Mouse (Mus musculus): ENCODE results near the gene Psmc3. TPM values are rescaled to one million over a fixed set of nuclear protein-coding genes. Genes with fewer than 3 reads are reported as not detected.

The Psmc3 gene
- polyA plus RNA-seq, 1 experiment from 2014 or later = 186 TPM

DNA sequence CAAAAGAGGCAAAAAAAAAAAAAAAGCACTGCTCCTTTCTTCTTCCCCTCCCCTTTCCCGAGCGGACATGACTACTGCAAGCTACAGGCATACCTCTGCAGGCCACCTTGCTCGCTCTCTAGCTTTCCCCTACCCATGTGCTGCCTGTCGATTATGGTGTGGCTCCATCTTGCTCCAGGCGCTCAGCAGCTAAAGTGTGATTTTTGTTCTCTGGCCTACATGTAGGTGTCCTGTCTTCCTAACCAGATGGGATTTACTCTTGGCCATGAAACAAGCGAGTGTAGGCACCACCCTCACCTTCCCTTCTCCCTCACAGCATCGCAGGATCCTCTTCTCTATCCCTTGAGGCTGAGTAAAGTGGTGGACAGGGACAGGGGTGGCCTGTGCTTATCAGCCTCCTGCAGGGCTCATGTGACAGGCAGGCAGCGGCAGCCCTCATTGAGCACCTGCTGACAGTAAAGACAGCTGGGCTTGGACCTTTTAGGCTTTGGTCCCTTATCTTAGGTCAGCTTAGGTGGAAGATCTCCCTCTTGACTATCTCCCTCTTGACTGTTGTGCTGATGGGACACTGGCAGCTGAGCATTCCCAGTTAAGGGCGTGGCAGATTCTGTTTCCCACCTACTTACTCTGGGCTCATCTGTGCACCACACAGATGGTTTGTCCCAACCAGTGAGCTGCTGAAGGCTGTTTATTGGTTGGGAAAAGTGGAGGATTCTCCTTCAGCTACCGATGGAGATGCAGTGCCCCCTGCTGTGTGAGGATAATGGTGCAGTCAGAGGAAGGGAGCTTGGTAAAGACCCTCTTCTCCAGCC is 6.9 kb downstream of the Psmc3 start:
- peak; percentile 43 for ATAC-seq
- H3K4me1 ChIP-seq (ENCODE audit: insufficient read depth, low read depth, low read length) = no peaks in the 10 kb centered on the region
- TF ChIP-seq EP300 (IDR thresholded peaks at IDR 0.05) (no peak), CTCF (IDR thresholded peaks at IDR 0.05) (peak; percentile 82)
- DNase-seq (ENCODE audit: low spot score) = peak; percentile 37
- H3K36me3 ChIP-seq (ENCODE audit: insufficient read depth, low read length) = peaks cover 49% of the 10 kb centered on the region
- H3K27me3 ChIP-seq (replicated peaks; ENCODE audit: insufficient read depth, low read length) = no peaks in the 10 kb centered on the region
- whole genome bisulfite sequencing = 76% methylated on average over 10 of the region's 10 CpGs
- H3K9me3 ChIP-seq (ENCODE audit: low read length) = no peaks in the 10 kb centered on the region
- H3K4me3 ChIP-seq (ENCODE audit: low read depth, low read length) = no peak overlapping the region
- no peak overlapping the region for H3K27ac ChIP-seq (ENCODE audit: low read length)
- H3K9ac ChIP-seq (replicated peaks; ENCODE audit: low read depth) = no peak overlapping the region
- H3K4me2 ChIP-seq (replicated peaks; ENCODE audit: low read depth, low read length) = no peak overlapping the region

- peak; percentile 44 for DNase-seq (ENCODE audit: low spot score)
- H3K9me3 ChIP-seq (ENCODE audit: low read length) = no peaks in the 10 kb centered on the region
- WGBS = 69% methylated on average over 6 of the region's 6 CpGs
- no peak overlapping the region for H3K4me3 ChIP-seq (ENCODE audit: low read depth, low read length)
- no peak overlapping the region for H3K4me2 ChIP-seq (replicated peaks; ENCODE audit: low read depth, low read length)
- peak; percentile 51 for ATAC-seq
- no peak overlapping the region for H3K9ac ChIP-seq (replicated peaks; ENCODE audit: low read depth)
- no peaks in the 10 kb centered on the region for H3K4me1 ChIP-seq (ENCODE audit: insufficient read depth, low read depth, low read length)
- H3K36me3 ChIP-seq (ENCODE audit: insufficient read depth, low read length) = peaks cover 37% of the 10 kb centered on the region
- no peak for TF ChIP-seq CTCF (IDR thresholded peaks at IDR 0.05)
- no peak for TF ChIP-seq EP300 (IDR thresholded peaks at IDR 0.05)
- no peak overlapping the region; the same call in 1 of the 2 replicates for H3K27ac ChIP-seq (ENCODE audit: low read length)
- H3K27me3 ChIP-seq (replicated peaks; ENCODE audit: insufficient read depth, low read length) = no peaks in the 10 kb centered on the region
Observed at GRCm38 (mm10) chr2:91061849-91062481, 8.2 kb downstream of the Psmc3 start.

DNA sequence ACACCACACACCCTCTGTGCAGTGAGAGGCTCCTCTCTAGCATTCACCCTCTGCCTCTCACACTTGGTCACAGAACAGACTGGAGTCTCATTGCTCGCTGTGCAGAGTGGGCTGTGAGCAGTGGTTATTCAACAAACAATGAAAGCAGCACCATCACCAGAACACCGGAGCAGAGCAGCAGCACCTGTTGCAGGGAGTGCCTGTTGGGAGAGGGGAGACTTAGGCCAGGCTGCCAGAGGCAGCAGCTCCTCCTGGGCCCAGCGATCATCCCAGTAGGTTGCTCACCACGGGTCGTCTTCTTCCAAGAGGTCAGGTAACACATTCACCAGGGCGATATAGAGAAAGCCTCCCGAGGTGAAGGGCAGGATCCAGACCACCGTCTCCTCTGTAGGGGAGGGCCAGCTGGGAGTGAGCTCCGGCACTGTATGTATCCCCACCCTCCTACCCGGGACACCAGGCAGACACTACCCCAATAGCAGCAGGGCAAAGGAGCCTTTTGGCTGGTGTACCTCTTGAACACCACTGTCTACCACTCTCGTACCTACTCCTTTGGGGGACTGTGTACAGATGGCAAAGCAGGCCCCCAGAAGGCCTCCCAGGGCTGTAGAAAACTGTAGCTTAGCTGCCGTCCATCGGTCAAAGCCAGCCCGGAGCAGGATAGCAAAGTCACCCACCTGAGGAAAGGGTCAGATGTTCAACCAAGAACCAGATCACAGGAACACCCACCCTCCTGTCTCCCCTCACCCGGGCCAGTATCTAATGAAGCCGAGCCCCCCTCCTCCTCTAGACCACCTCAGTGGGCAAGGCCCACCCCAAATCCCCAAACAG is 9.2 kb downstream of the Psmc3 start:
- Histone ChIP-seq H3K4me2 (replicated peaks; ENCODE audit: low read depth, low read length) (no peak overlapping the region), H3K27ac (ENCODE audit: low read length) (no peak overlapping the region), H3K4me1 (ENCODE audit: insufficient read depth, low read depth, low read length) (no peaks in the 10 kb centered on the region), H3K27me3 (replicated peaks; ENCODE audit: insufficient read depth, low read length) (no peaks in the 10 kb centered on the region), H3K9me3 (ENCODE audit: low read length) (no peaks in the 10 kb centered on the region), H3K4me3 (ENCODE audit: low read depth, low read length) (no peak overlapping the region), H3K36me3 (ENCODE audit: insufficient read depth, low read length) (peaks cover 27% of the 10 kb centered on the region), H3K9ac (replicated peaks; ENCODE audit: low read depth) (no peak overlapping the region)
- TF ChIP-seq EP300 (IDR thresholded peaks at IDR 0.05) (no peak), CTCF (IDR thresholded peaks at IDR 0.05) (no peak)
- DNase-seq (ENCODE audit: low spot score) (no peak), ATAC-seq (no peak)
- WGBS = 92% methylated on average over 16 of the region's 16 CpGs

DNA sequence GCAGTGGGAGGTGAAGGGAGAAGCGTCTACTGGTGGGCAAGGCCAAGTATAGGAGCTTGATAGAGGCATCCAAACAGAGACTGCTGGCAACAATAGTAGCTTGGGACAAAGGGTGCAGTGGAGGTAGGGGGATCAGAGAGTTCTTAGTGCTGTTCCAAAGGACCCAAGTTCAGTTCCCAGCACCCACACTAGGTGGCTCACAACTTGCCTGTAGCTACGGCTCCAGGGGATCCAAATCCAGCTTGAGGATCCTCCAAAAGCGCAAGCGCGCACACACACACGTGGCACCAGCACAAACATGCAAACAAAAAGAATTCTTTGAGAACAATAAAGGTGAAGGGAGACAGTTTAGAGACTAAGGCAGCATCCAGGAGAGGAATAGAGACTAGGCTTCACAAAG is 10.4 kb downstream of the Psmc3 start:
- Histone ChIP-seq H3K9me3 (ENCODE audit: low read length) (no peaks in the 10 kb centered on the region), H3K4me1 (ENCODE audit: insufficient read depth, low read depth, low read length) (peaks cover 3% of the 10 kb centered on the region; the same call in 1 of the 2 replicates), H3K4me3 (ENCODE audit: low read depth, low read length) (no peak overlapping the region), H3K4me2 (replicated peaks; ENCODE audit: low read depth, low read length) (no peak overlapping the region), H3K27me3 (replicated peaks; ENCODE audit: insufficient read depth, low read length) (no peaks in the 10 kb centered on the region), H3K9ac (replicated peaks; ENCODE audit: low read depth) (no peak overlapping the region), H3K27ac (ENCODE audit: low read length) (no peak overlapping the region), H3K36me3 (ENCODE audit: insufficient read depth, low read length) (peaks cover 17% of the 10 kb centered on the region)
- ATAC-seq = no peak
- WGBS = 86% methylated on average over 6 of the region's 6 CpGs
- no peak for DNase-seq (ENCODE audit: low spot score)
- TF ChIP-seq CTCF (IDR thresholded peaks at IDR 0.05) (no peak), EP300 (IDR thresholded peaks at IDR 0.05) (no peak)

- DNase-seq (ENCODE audit: low spot score) = peak; percentile 62
- peaks cover 3% of the 10 kb centered on the region; the same call in 1 of the 2 replicates for H3K4me1 ChIP-seq (ENCODE audit: insufficient read depth, low read depth, low read length)
- H3K36me3 ChIP-seq (ENCODE audit: insufficient read depth, low read length) = peaks cover 10% of the 10 kb centered on the region
- H3K27me3 ChIP-seq (replicated peaks; ENCODE audit: insufficient read depth, low read length) = no peaks in the 10 kb centered on the region
- H3K4me2 ChIP-seq (replicated peaks; ENCODE audit: low read depth, low read length) = no peak overlapping the region
- 41% methylated on average over 3 of the region's 3 CpGs for WGBS
- ATAC-seq = no peak
- peak; percentile 83 for TF ChIP-seq CTCF (IDR thresholded peaks at IDR 0.05)
- no peak for TF ChIP-seq EP300 (IDR thresholded peaks at IDR 0.05)
- no peak overlapping the region for H3K9ac ChIP-seq (replicated peaks; ENCODE audit: low read depth)
- no peak overlapping the region for H3K27ac ChIP-seq (ENCODE audit: low read length)
- H3K9me3 ChIP-seq (ENCODE audit: low read length) = no peaks in the 10 kb centered on the region
- H3K4me3 ChIP-seq (ENCODE audit: low read depth, low read length) = no peak overlapping the region
Observed at GRCm38 (mm10) chr2:91065544-91065943, 11.7 kb downstream of the Psmc3 start.

DNA sequence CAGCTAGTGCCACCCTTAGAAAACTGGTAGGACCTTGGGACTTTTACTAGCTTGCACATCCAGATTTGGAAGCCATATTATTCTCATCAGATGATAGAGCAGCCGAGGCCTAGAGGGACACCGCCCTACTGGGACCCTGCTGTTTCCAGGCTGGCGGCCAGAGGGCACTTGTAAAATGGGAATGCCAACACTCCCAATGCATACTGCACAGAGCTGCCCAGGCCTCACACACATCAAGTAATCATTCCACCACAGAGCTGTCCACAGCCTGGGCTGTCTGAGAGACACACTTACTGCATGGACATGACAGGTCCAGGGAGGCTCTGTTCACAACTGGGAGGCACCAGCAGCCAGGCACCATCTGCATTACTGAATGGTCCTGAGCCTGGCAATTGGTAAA is 12.6 kb downstream of the Psmc3 start:
- ATAC-seq (no peak), DNase-seq (ENCODE audit: low spot score) (no peak)
- Histone ChIP-seq H3K9ac (replicated peaks; ENCODE audit: low read depth) (no peak overlapping the region), H3K4me1 (ENCODE audit: insufficient read depth, low read depth, low read length) (peaks cover 9% of the 10 kb centered on the region), H3K27ac (ENCODE audit: low read length) (no peak overlapping the region), H3K4me3 (ENCODE audit: low read depth, low read length) (no peak overlapping the region), H3K27me3 (replicated peaks; ENCODE audit: insufficient read depth, low read length) (no peaks in the 10 kb centered on the region), H3K9me3 (ENCODE audit: low read length) (no peaks in the 10 kb centered on the region), H3K36me3 (ENCODE audit: insufficient read depth, low read length) (peaks cover 10% of the 10 kb centered on the region; the same call in 1 of the 2 replicates), H3K4me2 (replicated peaks; ENCODE audit: low read depth, low read length) (no peak overlapping the region)
- 86% methylated on average over 3 of the region's 3 CpGs for WGBS
- TF ChIP-seq EP300 (IDR thresholded peaks at IDR 0.05) = no peak
- TF ChIP-seq CTCF (IDR thresholded peaks at IDR 0.05) = no peak

Measured in lung, postnatal 0 days (tissue).